Mouse (Mus musculus) megakaryocyte, embryonic 14.5 days (primary cell): ENCODE measurements around the gene Lce1h. TPM values are rescaled to one million over a fixed set of nuclear protein-coding genes. Genes with fewer than 3 reads are reported as not detected.

Experiments
- H3K27me3 ChIP-seq: replicated peaks from 2 replicates; pipeline ENCODE3; 2012; ENCODE audit warnings: inconsistent platforms
- H3K36me3 ChIP-seq: replicated peaks from 2 replicates; pipeline ENCODE3; 2012; ENCODE audit warnings: low read length, inconsistent platforms, mixed read lengths
- H3K4me1 ChIP-seq: 2 replicates; pipeline ENCODE4 v1.6.1; 2012; ENCODE audit warnings: inconsistent platforms
- H3K4me3 ChIP-seq: replicated peaks from 2 replicates; pipeline ENCODE3; 2012; ENCODE audit warnings: moderate library complexity, mild to moderate bottlenecking, inconsistent platforms
- H3K9me3 ChIP-seq: 2 replicates; pipeline ENCODE4 v1.6.1; 2012; ENCODE audit warnings: inconsistent platforms
- FLI1 ChIP-seq: IDR thresholded peaks from 2 replicates; pipeline ENCODE4 v1.6.1; 2012; ENCODE audit warnings: low read length, inconsistent platforms, mixed read lengths
- GATA1 ChIP-seq: IDR thresholded peaks from 3 replicates; pipeline ENCODE4 v1.6.1; 2012; ENCODE audit warnings: mixed read lengths, low read length, inconsistent platforms, borderline replicate concordance
- polyA plus RNA-seq: library from polyadenylated mRNA; stranded (reverse); fragments of >175 nt; gene quantifications from 2 replicates; pipeline ENCODE4 v1.2.3, GENCODE M21; 2012; ENCODE audit warnings: low replicate concordance; ENCODE audit not compliant: insufficient read depth

Lce1h gene
- polyA plus RNA-seq, 1 experiment, result not detected

DNA sequence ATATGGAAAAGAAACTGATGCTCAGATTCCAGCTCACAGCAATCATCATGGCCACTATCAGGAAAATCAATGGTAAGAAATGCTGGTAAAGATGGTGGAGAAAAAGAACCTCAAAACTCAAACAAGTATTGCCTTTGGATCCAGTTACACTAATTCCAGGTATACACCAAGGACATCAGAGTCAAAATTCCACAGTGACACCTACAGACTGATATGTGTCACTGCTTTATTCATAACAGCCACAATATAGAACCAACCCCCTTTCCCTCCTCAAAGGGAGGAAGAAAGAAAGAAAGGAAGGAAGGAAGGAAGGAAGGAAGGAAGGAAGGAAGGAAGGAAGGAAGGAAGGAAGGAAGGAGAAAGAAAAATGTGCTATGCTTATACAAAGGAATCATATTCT lies 49.7 kb downstream of the Lce1h start:
- no peaks in the 10 kb centered on the region for H3K27me3 ChIP-seq
- no peak overlapping the region for H3K4me3 ChIP-seq
- no peaks in the 10 kb centered on the region for H3K36me3 ChIP-seq
- no peaks in the 10 kb centered on the region for H3K9me3 ChIP-seq
- no peak for TF ChIP-seq GATA1
- TF ChIP-seq FLI1, result no peak
- H3K4me1 ChIP-seq, result no peaks in the 10 kb centered on the region

Other genes with a start within 250 kb of the Lce1h start
- not detected in 2 replicates for gene 2310046K23Rik, start 230.6 kb downstream of the Lce1h start, polyA plus RNA-seq
- not detected in 2 replicates for gene Ivl, start 191.3 kb downstream of the Lce1h start, polyA plus RNA-seq
- gene Smcp, start 176.1 kb downstream of the Lce1h start, polyA plus RNA-seq, result not detected in 2 replicates
- not detected in 2 replicates for gene 2210017I01Rik, start 157.6 kb downstream of the Lce1h start, polyA plus RNA-seq
- not detected in 2 replicates for gene Lce6a, start 143.4 kb downstream of the Lce1h start, polyA plus RNA-seq
- not detected in 2 replicates for gene Lce1a1, start 116.8 kb downstream of the Lce1h start, polyA plus RNA-seq
- not detected in 2 replicates for gene Lce1b, start 108.1 kb downstream of the Lce1h start, polyA plus RNA-seq
- not detected in 2 replicates for gene Lce1a2, start 94.8 kb downstream of the Lce1h start, polyA plus RNA-seq
- gene Lce1c, start 85.8 kb downstream of the Lce1h start, polyA plus RNA-seq, result not detected in 2 replicates
- gene Lce1d, start 77.9 kb downstream of the Lce1h start, polyA plus RNA-seq, result not detected in 2 replicates
- gene Lce1e, start 56.0 kb downstream of the Lce1h start, polyA plus RNA-seq, result not detected in 2 replicates
- not detected in 2 replicates for gene Lce1f, start 44.7 kb downstream of the Lce1h start, polyA plus RNA-seq
- not detected in 2 replicates for gene Gm38119, start 26.0 kb downstream of the Lce1h start, polyA plus RNA-seq
- not detected in 2 replicates for gene Lce1g, start 12.7 kb downstream of the Lce1h start, polyA plus RNA-seq
- not detected in 2 replicates for gene Lce1i, start 13.8 kb upstream of the Lce1h start, polyA plus RNA-seq
- gene Lce1j, start 25.4 kb upstream of the Lce1h start, polyA plus RNA-seq, result not detected in 2 replicates
- gene Lce1k, start 42.8 kb upstream of the Lce1h start, polyA plus RNA-seq, result not detected in 2 replicates
- gene Kprp, start 62.2 kb upstream of the Lce1h start, polyA plus RNA-seq, result not detected in 2 replicates
- gene Lce1l, start 86.2 kb upstream of the Lce1h start, polyA plus RNA-seq, result not detected in 2 replicates
- gene 2310050C09Rik, start 105.2 kb upstream of the Lce1h start, polyA plus RNA-seq, result not detected in 2 replicates
- not detected in 2 replicates for gene Lce3a, start 161.2 kb upstream of the Lce1h start, polyA plus RNA-seq
- not detected in 2 replicates for gene Lce3b, start 167.9 kb upstream of the Lce1h start, polyA plus RNA-seq
- gene Lce3c, start 179.4 kb upstream of the Lce1h start, polyA plus RNA-seq, result not detected in 2 replicates
- gene Lce3d, start 192.3 kb upstream of the Lce1h start, polyA plus RNA-seq, result not detected in 2 replicates
- not detected in 2 replicates for gene Lce3e, start 202.0 kb upstream of the Lce1h start, polyA plus RNA-seq
- gene Lce3f, start 227.2 kb upstream of the Lce1h start, polyA plus RNA-seq, result not detected in 2 replicates